8 mouse cellular contexts compared by ENCODE assay signal in genomic region chr1:189830797-189831232, GRCm38 (mm10).
DNase-seq lines count a peak whose midpoint lies in the region; ATAC-seq and TF ChIP-seq lines count a peak whose summit lies in the region.

No protein-coding gene starts in this region.

- no peak overlapping the region for H3K4me3 ChIP-seq in lung, embryonic 14.5 days (ENCODE audit: low read depth, low read length)
- no peak overlapping the region for H3K4me3 ChIP-seq in stomach, embryonic 16.5 days (replicated peaks; ENCODE audit: low read length)

- WGBS in lung, embryonic 14.5 days, result 11% methylated on average over 12 of the region's 12 CpGs
- 14% methylated on average over 12 of the region's 12 CpGs for WGBS in stomach, embryonic 16.5 days

- H3K4me2 ChIP-seq in lung, embryonic 14.5 days, result no peak overlapping the region
- no peak overlapping the region for H3K4me2 ChIP-seq in stomach, embryonic 16.5 days (ENCODE audit: low read depth, low read length)

- H3K9ac ChIP-seq in lung, embryonic 14.5 days, result no peak overlapping the region
- no peak overlapping the region for H3K9ac ChIP-seq in stomach, embryonic 16.5 days (ENCODE audit: low read length)

- intact Hi-C loops in gastrocnemius, postnatal 14 days (cut with DNase I; ENCODE audit: low total_unique reads), result no loop called here

- peak overlapping the region; percentile 52; the same call in 1 of the 2 replicates for H3K27ac ChIP-seq in lung, embryonic 14.5 days (ENCODE audit: low read depth)
- peak overlapping the region; percentile 39; the same call in 1 of the 2 replicates for H3K27ac ChIP-seq in stomach, embryonic 16.5 days (ENCODE audit: low read length)

- no peaks in the 10 kb centered on the region for H3K27me3 ChIP-seq in lung, embryonic 14.5 days (ENCODE audit: insufficient read depth, low read length)
- H3K27me3 ChIP-seq in stomach, embryonic 16.5 days (ENCODE audit: control insufficient read depth, insufficient read depth, low read length), result no peaks in the 10 kb centered on the region

- no peaks in the 10 kb centered on the region for H3K9me3 ChIP-seq in lung, embryonic 14.5 days (ENCODE audit: low read depth, low read length)
- no peaks in the 10 kb centered on the region for H3K9me3 ChIP-seq in stomach, embryonic 16.5 days (replicated peaks; ENCODE audit: control insufficient read depth, low read length)

- H3K36me3 ChIP-seq in lung, embryonic 14.5 days (ENCODE audit: insufficient read depth), result peaks cover 10% of the 10 kb centered on the region; the same call in 1 of the 2 replicates
- peaks cover 4% of the 10 kb centered on the region; the same call in 1 of the 2 replicates for H3K36me3 ChIP-seq in stomach, embryonic 16.5 days (ENCODE audit: control insufficient read depth, insufficient read depth, low read length)

- H3K4me1 ChIP-seq in lung, embryonic 14.5 days (ENCODE audit: insufficient read depth), result peaks cover 9% of the 10 kb centered on the region; the same call in 1 of the 2 replicates
- peaks cover 4% of the 10 kb centered on the region; the same call in 1 of the 2 replicates for H3K4me1 ChIP-seq in stomach, embryonic 16.5 days (ENCODE audit: control insufficient read depth, insufficient read depth, low read length)

- peak; percentile 85 for ATAC-seq in lung, embryonic 14.5 days (ENCODE audit: insufficient read depth)
- peak; percentile 59; the same call in 1 of the 2 replicates for ATAC-seq in stomach, embryonic 16.5 days (ENCODE audit: insufficient read depth, low FRiP score)

- no peak for TF ChIP-seq CTCF in lung, embryonic 14.5 days (IDR thresholded peaks at IDR 0.05; ENCODE audit: low read depth)

- DNase-seq in lung, embryonic 14.5 days, result peak; percentile 43
- no peak for DNase-seq in lung, postnatal 4 days
- DNase-seq in c-Kit-positive CD71-positive TER-119-negative erythroid progenitor cells, embryonic 14.5 days (ENCODE audit: low read depth), result peak; percentile 40
- peak; percentile 37 for DNase-seq in kidney, postnatal 10 days
- DNase-seq in cerebellum, adult 18-20 months, result no peak
- no peak for DNase-seq in left cerebral cortex, adult 18-20 months (ENCODE audit: low spot score in 2 of 2)
- DNase-seq in gastrocnemius, postnatal 14 days, result no peak

Comparison
In these comparisons a context has a peak if more than half of its experiments do, and no peak if none do; other contexts are left out.
1. DNase-seq: peak in lung, embryonic 14.5 days (single experiment), c-Kit-positive CD71-positive TER-119-negative erythroid progenitor cells, embryonic 14.5 days (single experiment) and kidney, postnatal 10 days (single experiment); none in lung, postnatal 4 days (0 of 2), cerebellum, adult 18-20 months (0 of 2), left cerebral cortex, adult 18-20 months (0 of 2) and gastrocnemius, postnatal 14 days (single experiment).